Mouse (Mus musculus) kidney, adult 10 weeks (tissue): ENCODE measurements around the gene Xpc. TPM values are rescaled to one million over a fixed set of nuclear protein-coding genes. Genes with fewer than 3 reads are reported as not detected.

Experiments
- polyA plus RNA-seq: library from polyadenylated mRNA; stranded (reverse); fragments of 350-450 nt; fragmentation: Illumina TruSeq; extraction: RNeasy Lipid Tissue Mini Kit (QIAGEN cat#74804); gene quantifications from one replicate; pipeline ENCODE4 v1.2.3, GENCODE M21; 2014; ENCODE audit warnings: low read depth, low replicate concordance

Xpc gene
- polyA plus RNA-seq: 7.0 TPM

DNA sequence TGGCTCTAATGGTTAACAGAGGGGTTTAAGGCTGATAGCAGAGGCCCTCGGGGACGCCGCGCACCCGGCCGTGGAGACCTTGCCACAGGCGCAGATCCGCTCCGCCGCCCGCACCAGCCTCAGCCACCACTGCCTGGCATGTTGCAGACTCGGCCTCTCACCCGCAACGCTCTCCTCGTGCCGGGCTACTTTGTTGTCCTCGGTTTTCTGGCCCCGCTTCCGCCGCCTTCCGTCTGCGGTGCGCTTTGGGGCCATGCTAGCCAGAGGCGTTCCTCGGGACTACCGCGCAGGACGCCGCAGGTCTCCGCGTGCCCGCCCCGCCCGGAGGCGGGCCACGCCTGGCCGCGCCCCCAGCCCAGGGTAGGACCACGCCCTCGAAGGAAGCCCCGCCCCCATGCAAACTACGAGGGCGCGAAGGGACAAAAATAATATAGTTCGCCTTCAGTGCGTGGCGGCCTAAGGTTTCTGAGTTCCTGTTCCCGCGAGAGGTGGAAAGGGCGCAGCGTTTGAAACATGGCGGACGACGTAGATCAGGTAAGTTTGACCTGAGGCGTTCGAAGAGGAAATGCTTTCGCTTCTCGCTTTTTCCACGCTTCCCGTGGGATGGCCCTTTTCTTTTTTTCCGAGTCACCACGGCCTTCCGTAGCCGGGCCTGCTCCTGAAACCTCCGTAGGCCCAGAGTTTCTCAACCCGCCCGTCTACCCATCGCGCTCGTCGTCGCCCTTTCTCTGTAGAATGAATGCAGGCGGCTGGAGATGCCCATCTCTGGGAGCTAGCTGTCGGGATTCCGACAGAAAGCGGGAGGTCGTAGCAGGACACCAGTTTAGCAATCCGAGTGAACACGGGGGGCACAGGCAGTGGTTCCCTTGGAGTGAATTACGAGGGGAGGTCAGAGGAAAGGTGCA lies at the start of gene Xpc, which contains the start of gene Lsm3:
Xpc (minus strand) TSS at position 344 of the 905 bp plus-strand sequence.
Lsm3 (plus strand) TSS at position 384 of the 905 bp plus-strand sequence.

DNA sequence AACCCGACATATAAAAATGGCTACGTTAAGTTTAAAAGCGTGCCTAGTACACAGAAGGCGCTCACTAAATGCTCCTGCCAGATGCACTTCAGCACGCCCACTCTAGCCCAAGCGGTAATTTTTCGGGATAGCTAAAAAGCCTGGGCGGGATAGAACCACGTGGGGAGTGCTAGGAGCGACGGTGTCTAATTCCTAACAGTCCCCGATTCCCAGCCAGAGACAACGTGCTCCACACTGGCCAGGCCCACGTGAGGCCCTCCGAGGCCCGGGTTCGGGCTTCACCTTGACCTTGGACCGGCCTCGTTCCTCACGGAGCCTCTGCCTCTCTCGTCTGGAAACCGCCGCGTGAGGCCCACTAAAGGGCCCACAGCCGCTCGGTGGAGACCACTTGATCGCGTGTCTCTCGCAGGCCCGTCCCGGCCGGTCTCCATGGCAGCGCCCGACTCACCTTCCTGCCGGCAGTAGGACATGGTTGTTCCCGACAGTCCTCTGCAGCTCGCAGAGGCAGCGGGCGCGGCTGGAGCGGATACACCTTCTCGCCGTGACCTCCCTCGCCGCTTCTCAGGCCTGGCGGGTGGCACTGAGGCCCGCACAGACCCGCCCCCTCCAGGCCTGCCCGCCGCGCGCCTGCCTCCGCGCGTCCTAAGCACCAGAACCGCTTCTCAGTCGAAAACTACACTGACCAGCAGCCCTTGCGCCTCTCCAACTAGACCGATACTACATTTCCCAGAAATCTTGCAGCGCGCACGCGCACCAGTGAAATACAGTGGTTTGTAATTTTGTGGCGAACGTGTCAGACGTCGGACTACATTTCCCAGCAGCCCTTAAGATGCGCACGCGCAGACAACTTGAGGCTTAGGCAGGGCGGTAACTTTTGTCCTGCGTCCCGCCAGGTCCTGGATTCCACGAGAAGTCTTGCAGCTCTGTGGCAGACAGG lies 42.6 kb downstream of the Xpc start, which contains the start of the genes Chchd4 and Tmem43:
Chchd4 (minus strand) TSS at position 679 of the 937 bp plus-strand sequence.
Tmem43 (plus strand) TSS at position 836 of the 937 bp plus-strand sequence.

Other genes with a start within 250 kb of the Xpc start
- gene Wnt7a, start 104.5 kb downstream of the Xpc start, polyA plus RNA-seq: not detected
- 17.8 TPM for gene Chchd4, start 42.3 kb downstream of the Xpc start, polyA plus RNA-seq
- gene Tmem43, start 42.2 kb downstream of the Xpc start, polyA plus RNA-seq: 6.5 TPM
- gene Lsm3, start within 50 bp of the Xpc start, polyA plus RNA-seq: 68.5 TPM
- gene Slc6a6, start 168.2 kb upstream of the Xpc start, polyA plus RNA-seq: 118 TPM